Mouse (Mus musculus) urinary bladder, postnatal 14 days (tissue): ENCODE data around the gene Card11.

ENCODE experiments used
- DNase-seq: peaks from one replicate; pipeline ENCODE4 v3.0.0; 2021; ENCODE audit warnings: low spot score

Gene Card11

DNA sequence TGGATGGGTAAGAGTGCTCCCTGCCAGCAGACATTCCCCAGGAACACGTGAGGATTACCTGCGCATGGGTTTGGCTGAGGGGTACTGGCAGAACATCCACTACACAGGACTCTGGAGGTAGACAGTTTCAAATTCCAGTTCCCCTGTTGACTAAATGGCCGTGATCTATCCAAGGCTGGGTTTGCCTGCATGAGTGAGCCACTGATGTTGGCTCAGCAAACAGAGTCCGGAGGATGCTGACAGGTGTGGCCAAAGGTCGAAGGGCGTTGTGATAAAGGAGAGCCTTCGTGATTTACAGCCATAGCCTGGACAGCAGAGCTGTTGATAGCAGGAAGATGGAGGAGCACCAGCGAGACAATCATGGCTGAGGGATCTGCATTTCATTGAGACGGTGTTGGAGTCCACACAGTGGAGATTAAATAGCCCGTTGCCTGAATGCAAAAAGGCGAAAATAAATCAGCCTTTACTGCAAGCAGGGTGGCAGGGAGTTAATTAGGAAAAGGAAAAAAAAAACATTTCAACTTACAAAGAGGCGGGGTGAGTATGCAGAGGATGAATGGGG, 147.9 kb downstream of the Card11 start:
- DNase-seq, result no peak

DNA sequence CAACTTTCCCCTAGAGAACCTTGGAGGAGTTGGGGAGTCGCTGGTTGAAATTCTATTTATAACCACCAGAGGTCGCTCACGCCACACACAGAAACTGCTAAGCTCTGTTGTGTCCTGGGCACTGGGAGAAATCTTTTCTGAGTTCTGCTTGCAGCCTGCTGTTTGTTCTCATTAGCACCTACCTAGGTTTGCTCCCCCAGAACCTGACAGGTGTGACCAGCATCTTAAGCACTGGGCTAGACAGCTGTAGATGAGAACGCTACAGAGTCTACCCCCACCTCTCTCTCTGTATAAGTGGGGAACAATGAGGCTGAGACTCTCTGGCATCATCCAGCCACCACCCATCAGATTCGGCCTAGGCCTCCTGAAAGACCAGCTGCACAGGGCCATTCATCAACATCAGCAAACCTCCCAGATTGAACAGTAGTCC, 153.1 kb downstream of the Card11 start:
- no peak for DNase-seq

DNA sequence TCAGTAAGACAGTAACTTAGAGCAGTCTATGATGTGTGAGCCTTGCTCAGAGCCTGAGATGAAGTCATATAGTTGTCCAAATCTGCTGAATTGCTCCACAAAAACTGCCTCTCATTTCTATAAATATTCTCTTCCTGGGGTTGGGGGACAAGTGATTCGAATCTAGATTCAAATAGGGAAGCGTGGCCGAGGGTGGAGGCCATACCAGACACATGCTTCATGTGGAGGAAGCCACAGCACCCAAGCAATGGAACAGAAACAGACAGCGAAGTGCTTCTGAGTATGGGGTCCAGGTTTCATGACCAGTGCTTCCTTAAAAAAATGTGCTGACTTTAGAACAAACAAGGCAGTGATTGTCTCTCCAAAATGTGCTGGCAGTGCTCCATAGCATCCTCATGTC, 158.4 kb downstream of the Card11 start:
- DNase-seq, result no peak

DNA sequence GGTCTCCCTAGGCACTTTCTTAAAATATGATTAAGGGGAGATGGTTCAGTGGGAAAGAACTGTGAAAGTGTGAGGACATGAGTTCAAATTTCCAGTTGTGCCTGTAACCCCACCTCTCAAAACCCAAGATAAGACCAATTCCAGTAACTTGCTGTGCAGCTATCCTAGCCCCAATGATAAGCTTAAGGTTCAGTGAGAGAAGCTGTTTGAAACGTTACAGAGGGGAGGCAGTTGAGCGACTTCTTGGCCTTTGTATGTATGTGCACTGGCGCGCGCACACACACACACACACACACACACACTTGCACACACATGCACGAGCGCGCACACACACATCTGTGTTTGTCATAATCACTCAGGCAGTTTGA, 169.3 kb downstream of the Card11 start:
- no peak for DNase-seq

DNA sequence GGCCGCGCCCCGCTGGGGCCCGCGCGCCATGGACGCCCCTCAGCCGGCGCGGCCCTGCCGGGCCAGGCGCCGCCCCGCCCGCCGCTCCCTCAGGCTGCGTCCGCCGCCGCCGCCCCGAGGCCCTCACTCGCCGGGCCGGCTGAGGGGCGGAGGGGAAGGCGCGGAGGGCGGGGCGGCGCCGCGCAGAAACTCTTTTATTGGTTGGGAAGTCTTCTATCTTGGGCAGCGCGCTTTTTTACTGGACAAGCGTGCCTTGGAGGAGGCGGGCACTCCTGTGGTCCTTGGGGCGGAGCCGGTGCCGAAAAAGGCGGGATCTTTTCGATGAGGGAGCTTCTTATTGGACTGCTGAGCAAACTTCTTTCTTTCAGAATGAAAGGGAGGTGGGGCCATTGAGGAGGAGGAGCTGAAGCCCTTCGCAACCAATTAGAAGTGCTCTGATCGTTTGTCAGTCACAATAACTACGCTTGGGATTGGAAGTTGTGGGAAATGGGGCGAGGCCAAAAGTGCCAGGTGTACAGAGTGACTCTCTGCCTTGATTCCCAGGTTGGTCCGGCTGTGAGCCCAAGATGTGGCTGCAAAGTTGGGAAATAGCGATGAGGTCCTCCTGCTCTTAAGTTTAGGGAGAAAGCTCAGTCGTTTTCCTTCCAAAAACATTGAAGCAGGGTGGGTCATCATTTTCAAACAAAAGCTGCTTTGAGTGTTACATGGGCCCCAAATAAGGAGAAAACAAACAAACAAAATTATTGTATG, 169.9 kb downstream of the Card11 start, which contains the start of gene Gna12:
Gna12 (minus strand) TSS at position 118 of the 750 bp plus-strand sequence.
- DNase-seq, result peak; percentile 98

DNA sequence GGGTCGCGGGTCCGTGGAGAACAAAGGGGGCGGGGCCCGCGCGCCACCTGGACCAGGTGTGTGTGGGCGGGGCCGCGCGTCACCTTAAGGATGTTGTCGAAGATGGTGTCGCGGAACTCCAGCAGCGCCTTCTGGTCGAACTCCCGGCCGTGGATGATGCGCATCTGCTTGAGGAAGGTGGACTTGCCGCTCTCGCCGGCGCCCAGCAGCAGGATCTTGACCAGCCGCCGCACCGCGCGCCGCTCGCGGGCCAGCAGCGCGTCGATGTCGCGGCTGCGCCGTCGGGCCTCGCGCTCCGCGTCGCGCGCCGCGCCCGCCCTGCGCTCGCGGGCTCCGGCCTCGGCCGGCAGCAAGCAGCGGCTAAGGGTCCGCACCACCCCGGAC, 170.5 kb downstream of the Card11 start:
- peak; percentile 49 for DNase-seq

DNA sequence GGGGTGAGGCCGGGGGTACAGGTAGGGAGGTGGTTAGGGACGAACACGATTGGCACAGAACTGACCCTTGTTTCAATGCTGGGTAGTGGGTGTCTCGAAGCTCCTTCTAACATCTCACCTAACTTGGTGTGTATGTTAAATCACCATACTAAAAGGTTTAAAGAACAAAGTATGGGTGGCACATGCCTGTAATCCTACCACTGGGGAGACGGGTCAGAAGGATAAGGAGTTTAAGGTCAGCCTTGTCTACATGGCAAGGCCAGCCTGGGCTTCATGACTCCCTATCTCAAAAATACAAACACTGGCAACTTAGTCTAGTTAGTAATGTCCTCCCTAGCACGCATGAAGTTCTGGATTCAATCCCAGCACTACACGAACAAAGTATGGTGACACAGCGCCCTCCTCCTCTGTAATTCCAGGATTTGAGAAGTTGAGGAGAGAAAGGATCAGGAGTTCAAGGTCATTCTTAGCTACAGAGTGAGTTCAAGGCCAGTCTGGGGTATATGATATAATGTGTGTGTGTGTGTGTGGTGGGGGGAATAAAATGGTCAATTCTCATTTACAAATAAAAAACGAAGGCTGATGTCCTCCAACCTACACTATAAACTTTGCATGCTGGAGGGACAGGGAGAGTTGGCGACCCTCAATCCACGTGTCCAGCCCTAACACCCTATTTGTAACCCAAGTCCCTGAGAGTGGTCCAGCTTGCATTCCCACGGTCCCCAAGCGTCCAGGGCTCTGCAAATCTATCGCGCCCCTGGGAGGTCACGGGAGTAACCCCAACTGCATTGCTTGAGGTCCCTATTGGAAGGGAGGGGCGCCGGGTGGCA, 171.1 kb downstream of the Card11 start:
- DNase-seq, result peak; percentile 26

DNA sequence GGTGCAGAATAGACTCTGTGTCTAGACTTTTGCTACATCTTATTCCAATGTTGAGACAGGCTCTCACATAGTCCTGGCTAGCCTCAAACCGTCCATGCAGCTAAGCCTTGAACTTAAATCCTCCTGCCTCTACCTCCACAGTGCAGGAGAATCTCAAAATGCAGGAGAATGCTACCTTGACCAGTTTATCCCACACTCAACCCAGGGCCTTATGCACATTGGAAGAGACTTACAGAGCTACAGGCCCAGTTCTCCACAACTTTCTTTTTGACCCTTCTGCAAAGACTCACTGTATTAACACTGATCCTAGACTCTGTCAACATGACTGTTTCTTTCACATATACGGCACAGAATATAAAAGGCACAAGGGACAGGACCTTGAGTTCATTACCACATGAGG, 172.0 kb downstream of the Card11 start:
- no peak for DNase-seq

DNA sequence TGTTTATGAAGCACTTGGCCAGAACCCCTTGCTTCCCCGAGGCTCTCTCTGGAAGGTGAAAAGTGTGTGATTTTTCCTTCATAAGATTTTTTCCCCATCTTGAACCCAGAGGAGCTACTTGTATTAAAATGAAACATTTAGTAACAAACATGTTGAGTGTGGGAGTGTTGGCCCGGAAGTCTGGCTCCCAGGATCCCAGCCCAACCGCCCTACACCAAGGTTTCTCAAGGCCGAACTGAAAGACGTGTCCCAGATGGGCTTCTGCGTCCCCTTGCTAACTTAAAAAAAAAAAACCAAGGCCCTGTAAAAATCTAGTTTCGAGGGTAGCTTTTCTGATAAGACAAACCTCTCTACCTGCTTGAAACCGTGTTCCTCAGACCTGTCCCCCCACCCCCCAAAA, 172.5 kb downstream of the Card11 start:
- peak; percentile 43 for DNase-seq

DNA sequence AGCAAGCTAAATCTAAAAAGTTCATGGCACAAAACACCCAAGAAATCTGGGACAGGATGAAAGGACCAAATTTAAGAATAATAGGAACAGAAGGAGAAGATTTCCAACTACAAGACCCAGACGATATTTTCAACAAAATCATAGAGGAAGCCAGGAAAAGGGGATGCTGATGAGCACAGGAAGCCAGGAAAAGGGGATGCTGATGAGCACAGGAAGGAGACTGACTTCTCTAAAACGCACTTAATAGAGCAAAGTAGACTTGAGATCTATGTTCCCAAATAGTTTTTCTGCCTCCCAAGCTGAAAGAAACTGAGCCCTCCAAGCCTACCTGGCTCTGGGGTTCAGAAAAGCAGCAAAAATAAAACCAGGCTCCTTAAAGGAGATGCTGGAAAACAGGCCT, 173.0 kb downstream of the Card11 start:
- DNase-seq, result no peak

DNA sequence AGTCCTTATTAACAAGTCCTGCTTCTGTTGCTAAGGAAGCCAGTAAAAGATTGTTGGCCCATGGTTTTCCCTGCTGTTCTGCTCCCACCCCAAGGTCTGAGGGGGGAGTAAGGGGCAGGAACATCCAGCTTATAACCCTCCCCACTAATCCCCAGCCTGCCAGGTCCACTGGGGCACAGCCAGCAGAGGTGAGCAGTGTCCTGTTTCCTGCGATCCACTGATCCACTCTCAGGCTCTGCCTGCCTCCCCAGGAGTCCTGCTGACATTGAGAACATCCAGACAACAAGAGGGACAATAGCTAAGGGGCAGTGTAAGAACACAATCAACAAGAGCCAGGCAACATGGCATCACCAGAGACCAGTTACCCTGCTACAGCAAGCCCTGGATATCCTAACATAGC, 173.6 kb downstream of the Card11 start:
- no peak for DNase-seq

DNA sequence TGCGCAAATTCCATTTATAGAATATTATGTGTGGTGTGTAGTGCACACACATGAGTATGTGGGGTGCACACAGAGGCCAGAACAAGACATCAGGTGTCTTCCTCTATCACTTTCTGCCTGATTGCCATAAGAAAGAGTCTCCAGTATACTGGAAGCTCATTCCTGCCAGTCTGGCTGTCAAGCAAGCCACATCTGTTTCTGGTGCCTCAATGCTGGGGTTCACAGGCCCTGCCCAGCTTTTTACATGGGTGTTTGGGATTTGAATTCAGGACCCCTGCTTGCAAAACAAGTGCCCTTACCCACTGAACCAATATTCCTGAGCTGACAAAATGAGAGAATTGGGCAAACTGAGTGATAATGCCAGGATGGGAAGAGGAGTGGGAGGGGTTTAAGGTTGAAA, 174.3 kb downstream of the Card11 start:
- DNase-seq, result no peak

DNA sequence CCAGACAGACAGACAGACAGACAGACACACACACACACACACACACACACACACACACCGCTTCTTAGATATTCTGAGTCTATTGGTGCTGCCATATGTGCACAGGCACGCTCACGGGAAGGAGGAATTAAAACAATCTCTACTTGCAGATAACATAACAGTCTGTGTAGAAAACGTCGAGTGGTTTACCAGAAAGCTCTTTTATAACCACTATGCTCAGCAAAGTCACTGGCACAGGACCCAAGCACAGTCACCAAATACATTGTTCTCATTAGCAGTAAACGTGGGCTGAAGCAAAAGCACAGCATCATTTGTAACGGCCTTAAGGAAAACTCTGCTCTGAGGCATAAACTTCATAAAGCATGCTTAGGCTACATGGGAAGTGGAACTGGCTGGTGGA, 176.3 kb downstream of the Card11 start:
- no peak for DNase-seq

DNA sequence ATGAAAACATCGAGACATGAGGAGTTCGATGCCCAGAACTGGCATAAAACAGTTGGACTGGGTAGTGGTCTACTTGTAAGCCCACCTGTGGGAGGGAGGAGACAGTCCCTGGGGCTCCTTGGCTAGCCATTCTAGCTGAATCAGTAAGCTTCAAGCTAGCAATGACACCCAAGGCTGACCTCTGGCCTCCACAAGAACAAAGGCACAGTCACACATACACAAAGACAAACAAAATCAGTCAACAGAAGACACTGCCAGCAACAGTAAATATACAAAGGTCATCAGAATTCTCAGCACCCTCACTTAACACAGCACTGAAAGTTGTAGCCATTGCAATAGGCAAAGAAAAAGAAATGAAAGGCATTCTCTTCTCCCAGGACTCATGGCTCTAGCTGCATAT, 177.0 kb downstream of the Card11 start:
- no peak for DNase-seq
